ENCODE assay signal across 15 mouse cellular contexts in the genomic region with DNA sequence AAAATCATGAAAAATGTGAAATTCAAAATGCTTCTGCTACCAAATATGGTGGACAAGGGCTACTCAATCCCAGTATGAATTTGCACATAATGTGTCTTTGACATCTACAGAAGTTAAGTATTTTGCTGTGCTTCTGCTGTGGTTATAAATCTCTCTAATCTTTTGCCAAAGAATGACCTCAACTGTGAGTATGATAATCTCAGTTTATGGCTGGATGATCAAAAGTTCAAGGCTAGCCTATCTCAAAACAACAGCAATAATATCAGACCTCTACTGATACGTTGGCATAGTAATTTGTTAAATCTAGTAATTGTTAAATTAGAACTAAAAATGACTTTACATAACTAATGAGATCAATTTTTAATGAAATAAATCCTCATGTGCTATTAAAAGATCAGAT.
"Had no signal": no experiment of that assay in that cellular context is flagged by ENCODE, and none has a peak within 500 bp of the region (broad histone marks: within the 10 kb centered on the region; RNA-seq: fewer than 3 reads in every experiment).

No protein-coding gene starts in this region.

- H3K9me3 ChIP-seq: neural tube, embryonic 15.5 days; stomach, embryonic 15.5 days had no signal

- H3K4me1 ChIP-seq: neural tube, embryonic 15.5 days; stomach, embryonic 15.5 days had no signal

- H3K36me3 ChIP-seq: stomach, embryonic 15.5 days had no signal

- H3K4me3 ChIP-seq: neural tube, embryonic 15.5 days; stomach, embryonic 15.5 days had no signal

- H3K4me2 ChIP-seq: neural tube, embryonic 15.5 days; stomach, embryonic 15.5 days had no signal

- H3K27me3 ChIP-seq: neural tube, embryonic 15.5 days; stomach, embryonic 15.5 days had no signal

- H3K9ac ChIP-seq: neural tube, embryonic 15.5 days; stomach, embryonic 15.5 days had no signal

- H3K27ac ChIP-seq: neural tube, embryonic 15.5 days; stomach, embryonic 15.5 days; stomach, postnatal 0 days had no signal

- DNase-seq: retina, postnatal 1 day; right cerebral cortex, adult 18-20 months; right cerebral cortex, postnatal 14 days; right cerebral cortex, postnatal 25 days; right cerebral cortex, postnatal 4 days; spleen, adult 18-20 months; thymus, adult 18-20 months; thymus, adult 2 months; thymus, postnatal 14 days; thymus, postnatal 25 days; thymus, postnatal 36 days; thymus, postnatal 4 days had no signal
